Mouse (Mus musculus): ENCODE measurements around the gene Gm45021. TPM values are rescaled to one million over a fixed set of nuclear protein-coding genes. Genes with fewer than 3 reads are reported as not detected.
"Not testable (repeated sequence)": the region's sequence is repeated elsewhere in the genome, so short reads cannot be mapped to it uniquely, and the experiment has no call there.

Gm45021 gene
- polyA plus RNA-seq, 1 experiment from 2014 or later: not detected

DNA sequence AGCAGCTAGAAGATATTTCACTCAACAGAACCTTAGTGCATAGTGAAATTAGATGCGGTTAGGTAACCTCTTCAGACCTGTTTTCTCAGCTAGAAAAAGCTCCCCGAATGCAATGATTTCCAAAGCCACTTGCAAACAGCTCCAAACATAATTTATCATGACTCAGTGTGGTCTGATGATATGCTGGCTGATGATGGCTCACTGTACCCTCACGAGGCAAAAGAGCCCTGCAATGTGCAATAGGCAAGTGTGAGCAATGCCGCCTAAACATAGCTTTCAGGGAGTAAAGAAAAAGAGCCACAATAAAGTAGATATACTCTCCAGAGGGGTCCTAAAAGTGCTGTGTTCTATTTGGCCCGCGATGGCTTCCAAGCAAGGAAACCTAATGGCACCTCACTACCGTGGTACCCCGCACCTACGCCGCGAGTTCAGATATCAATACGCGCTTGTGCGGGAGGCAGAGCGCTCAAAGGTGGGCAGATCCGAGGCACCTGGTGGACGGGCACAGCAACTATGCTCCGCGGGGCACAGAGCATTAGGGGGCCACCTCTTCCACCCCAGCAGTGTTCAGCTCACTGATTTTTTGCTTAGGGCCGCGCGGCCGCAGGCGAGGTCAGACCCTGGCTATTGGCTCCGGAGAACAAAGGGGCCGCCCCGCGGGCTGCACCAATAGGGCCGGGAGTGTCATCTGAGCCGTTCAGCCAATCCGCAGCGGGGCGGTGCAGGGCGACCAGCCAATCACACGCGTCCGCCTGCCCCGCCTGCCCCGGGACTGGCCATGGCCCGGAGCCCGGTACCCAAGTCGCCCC lies 12.1 kb downstream of the Gm45021 start, which contains the start of gene Zfp775:
Gene Zfp775 (plus strand): TSS at position 793 of the 809 bp plus-strand sequence.
- WGBS: 4% methylated on average over 42 of the region's 42 CpGs
- Histone ChIP-seq H3K4me1 (replicated peaks; ENCODE audit: control insufficient read depth, insufficient read depth, low read length) (peaks cover 17% of the 10 kb centered on the region), H3K27ac (ENCODE audit: low read length) (peak within 1 kb of the TSS; percentile 88), H3K36me3 (ENCODE audit: control insufficient read depth, insufficient read depth) (peaks cover 19% of the 10 kb centered on the region), H3K27me3 (replicated peaks; ENCODE audit: control insufficient read depth, insufficient read depth, low read length) (no peaks in the 10 kb centered on the region), H3K4me3 (replicated peaks; ENCODE audit: low read length) (peak within 1 kb of the TSS; percentile 83), H3K9ac (replicated peaks; ENCODE audit: low read depth, low read length) (peak within 1 kb of the TSS; percentile 88), H3K9me3 (ENCODE audit: control insufficient read depth, low read length) (peaks cover 16% of the 10 kb centered on the region), H3K4me2 (ENCODE audit: low read length) (peak within 1 kb of the TSS; percentile 67)
- ATAC-seq: peak; percentile 99

DNA sequence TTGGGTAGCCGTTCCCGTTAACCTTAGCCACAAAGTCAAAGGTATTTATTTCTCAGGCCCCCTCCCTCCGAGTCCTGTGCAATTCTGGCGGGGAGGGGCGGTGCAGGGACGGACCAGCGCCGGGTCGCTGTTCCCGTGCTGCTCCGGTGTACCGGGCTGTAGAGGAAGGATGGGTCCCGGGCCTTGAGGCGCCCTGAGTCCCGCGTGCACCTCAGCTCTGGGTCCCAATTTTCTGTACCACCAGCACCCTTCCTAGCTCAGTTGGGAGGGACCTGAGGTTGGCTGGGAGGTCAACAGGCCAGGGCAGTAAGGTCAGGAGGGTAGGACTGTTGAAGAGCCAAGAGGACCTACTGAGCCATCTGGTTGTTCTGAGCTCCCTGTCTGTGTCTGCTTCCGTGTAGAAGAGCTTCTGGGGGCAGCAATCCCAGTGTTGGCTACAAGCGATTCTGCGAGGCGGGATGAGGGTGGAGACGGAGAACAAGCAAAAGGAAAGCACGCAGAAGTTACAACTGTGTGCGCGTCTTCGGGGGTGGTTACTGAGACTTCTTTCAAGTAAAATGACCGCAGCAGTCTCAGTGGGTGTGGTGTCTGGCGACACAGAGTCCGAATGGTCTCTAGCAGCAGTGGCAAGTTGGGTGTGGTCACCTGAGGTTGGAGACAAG lies 12.8 kb downstream of the Gm45021 start:
- Histone ChIP-seq H3K4me1 (replicated peaks; ENCODE audit: control insufficient read depth, insufficient read depth, low read length) (peaks cover 17% of the 10 kb centered on the region), H3K36me3 (ENCODE audit: control insufficient read depth, insufficient read depth) (peaks cover 11% of the 10 kb centered on the region), H3K9ac (replicated peaks; ENCODE audit: low read depth, low read length) (peak overlapping the region; percentile 88), H3K4me3 (replicated peaks; ENCODE audit: low read length) (peak overlapping the region; percentile 83), H3K9me3 (ENCODE audit: control insufficient read depth, low read length) (peaks cover 8% of the 10 kb centered on the region), H3K27me3 (replicated peaks; ENCODE audit: control insufficient read depth, insufficient read depth, low read length) (no peaks in the 10 kb centered on the region), H3K4me2 (ENCODE audit: low read length) (peak overlapping the region; percentile 67), H3K27ac (ENCODE audit: low read length) (peak overlapping the region; percentile 81)
- peak; percentile 79 for ATAC-seq
- WGBS: under 1% methylated on average over 28 of the region's 28 CpGs

- Histone ChIP-seq H3K27me3 (replicated peaks; ENCODE audit: control insufficient read depth, insufficient read depth, low read length) (no peaks in the 10 kb centered on the region), H3K4me3 (replicated peaks; ENCODE audit: low read length) (no peak overlapping the region), H3K27ac (ENCODE audit: low read length) (no peak overlapping the region), H3K9me3 (ENCODE audit: control insufficient read depth, low read length) (no peaks in the 10 kb centered on the region), H3K4me2 (ENCODE audit: low read length) (no peak overlapping the region), H3K9ac (replicated peaks; ENCODE audit: low read depth, low read length) (no peak overlapping the region), H3K36me3 (ENCODE audit: control insufficient read depth, insufficient read depth) (no peaks in the 10 kb centered on the region), H3K4me1 (replicated peaks; ENCODE audit: control insufficient read depth, insufficient read depth, low read length) (peaks cover 1% of the 10 kb centered on the region; the same call in 1 of the 2 replicates)
- WGBS: 52% methylated on average over 2 of the region's 2 CpGs
- ATAC-seq: no peak
These were observed 18.7 kb downstream of the Gm45021 start for GRCm38 (mm10) chr6:48608124-48608523.

- Histone ChIP-seq H3K4me3 (replicated peaks; ENCODE audit: low read length) (no peak overlapping the region), H3K9ac (replicated peaks; ENCODE audit: low read depth, low read length) (no peak overlapping the region), H3K4me2 (ENCODE audit: low read length) (no peak overlapping the region), H3K27me3 (replicated peaks; ENCODE audit: control insufficient read depth, insufficient read depth, low read length) (no peaks in the 10 kb centered on the region), H3K36me3 (ENCODE audit: control insufficient read depth, insufficient read depth) (peaks cover 5% of the 10 kb centered on the region), H3K27ac (ENCODE audit: low read length) (no peak overlapping the region), H3K9me3 (ENCODE audit: control insufficient read depth, low read length) (no peaks in the 10 kb centered on the region), H3K4me1 (replicated peaks; ENCODE audit: control insufficient read depth, insufficient read depth, low read length) (no peaks in the 10 kb centered on the region)
- no peak for ATAC-seq
- 65% methylated on average over 7 of the region's 7 CpGs for WGBS
These were observed 20.1 kb downstream of the Gm45021 start for GRCm38 (mm10) chr6:48609512-48609911.

DNA sequence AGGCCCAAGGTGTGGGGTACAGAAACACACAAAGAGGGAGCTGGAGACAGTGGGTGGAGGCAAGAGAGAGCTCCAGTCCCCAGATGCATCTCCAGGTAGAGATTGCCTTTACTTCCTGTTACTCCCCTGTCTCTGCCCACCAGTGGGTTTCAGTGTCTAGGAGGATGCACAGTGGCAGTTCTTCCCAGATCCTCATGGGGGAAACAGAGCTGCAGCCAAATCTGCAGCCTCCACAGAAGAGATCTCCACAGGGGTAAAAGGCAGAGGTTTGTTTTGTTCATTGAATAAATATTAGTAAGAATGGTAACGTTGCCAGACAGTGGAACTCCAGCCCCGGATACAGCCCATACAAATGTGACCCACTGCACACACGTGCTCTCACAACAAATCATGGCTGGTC lies 21.2 kb downstream of the Gm45021 start:
- no peak for ATAC-seq
- Histone ChIP-seq H3K36me3 (ENCODE audit: control insufficient read depth, insufficient read depth) (peaks cover 12% of the 10 kb centered on the region), H3K9me3 (ENCODE audit: control insufficient read depth, low read length) (no peaks in the 10 kb centered on the region), H3K4me3 (replicated peaks; ENCODE audit: low read length) (no peak overlapping the region), H3K9ac (replicated peaks; ENCODE audit: low read depth, low read length) (no peak overlapping the region), H3K27me3 (replicated peaks; ENCODE audit: control insufficient read depth, insufficient read depth, low read length) (no peaks in the 10 kb centered on the region), H3K27ac (ENCODE audit: low read length) (no peak overlapping the region), H3K4me2 (ENCODE audit: low read length) (no peak overlapping the region), H3K4me1 (replicated peaks; ENCODE audit: control insufficient read depth, insufficient read depth, low read length) (no peaks in the 10 kb centered on the region)
- WGBS: 77% methylated on average over 3 of the region's 3 CpGs

GRCm38 (mm10) chr6:48613464-48613863 lies 24.1 kb downstream of the Gm45021 start:
- Histone ChIP-seq H3K9ac (replicated peaks; ENCODE audit: low read depth, low read length) (no peak overlapping the region), H3K36me3 (ENCODE audit: control insufficient read depth, insufficient read depth) (peaks cover 12% of the 10 kb centered on the region), H3K27me3 (replicated peaks; ENCODE audit: control insufficient read depth, insufficient read depth, low read length) (no peaks in the 10 kb centered on the region), H3K4me3 (replicated peaks; ENCODE audit: low read length) (no peak overlapping the region), H3K9me3 (ENCODE audit: control insufficient read depth, low read length) (no peaks in the 10 kb centered on the region), H3K4me1 (replicated peaks; ENCODE audit: control insufficient read depth, insufficient read depth, low read length) (no peaks in the 10 kb centered on the region), H3K4me2 (ENCODE audit: low read length) (no peak overlapping the region), H3K27ac (ENCODE audit: low read length) (no peak overlapping the region)
- WGBS: 92% methylated on average over 4 of the region's 4 CpGs
- ATAC-seq: no peak

GRCm38 (mm10) chr6:48614756-48615155 lies 25.3 kb downstream of the Gm45021 start:
- peaks cover 16% of the 10 kb centered on the region for H3K36me3 ChIP-seq (ENCODE audit: control insufficient read depth, insufficient read depth)
- H3K27me3 ChIP-seq (replicated peaks; ENCODE audit: control insufficient read depth, insufficient read depth, low read length): no peaks in the 10 kb centered on the region
- no peak overlapping the region for H3K4me2 ChIP-seq (ENCODE audit: low read length)
- WGBS: 94% methylated on average over 5 of the region's 5 CpGs
- no peak overlapping the region for H3K4me3 ChIP-seq (replicated peaks; ENCODE audit: low read length)
- H3K9ac ChIP-seq (replicated peaks; ENCODE audit: low read depth, low read length): no peak overlapping the region
- H3K9me3 ChIP-seq (ENCODE audit: control insufficient read depth, low read length): no peaks in the 10 kb centered on the region
- no peak overlapping the region for H3K27ac ChIP-seq (ENCODE audit: low read length)
- H3K4me1 ChIP-seq (replicated peaks; ENCODE audit: control insufficient read depth, insufficient read depth, low read length): no peaks in the 10 kb centered on the region
- no peak for ATAC-seq

GRCm38 (mm10) chr6:48620031-48620430 lies 30.6 kb downstream of the Gm45021 start:
- H3K4me3 ChIP-seq (replicated peaks; ENCODE audit: low read length): no peak overlapping the region
- no peak for ATAC-seq
- H3K4me2 ChIP-seq (ENCODE audit: low read length): no peak overlapping the region
- H3K4me1 ChIP-seq (replicated peaks; ENCODE audit: control insufficient read depth, insufficient read depth, low read length): no peaks in the 10 kb centered on the region
- H3K27ac ChIP-seq (ENCODE audit: low read length): no peak overlapping the region
- H3K27me3 ChIP-seq (replicated peaks; ENCODE audit: control insufficient read depth, insufficient read depth, low read length): no peaks in the 10 kb centered on the region
- H3K36me3 ChIP-seq (ENCODE audit: control insufficient read depth, insufficient read depth): peaks cover 16% of the 10 kb centered on the region
- no peak overlapping the region for H3K9ac ChIP-seq (replicated peaks; ENCODE audit: low read depth, low read length)
- WGBS: 95% methylated on average over 30 of the region's 30 CpGs
- H3K9me3 ChIP-seq (ENCODE audit: control insufficient read depth, low read length): no peaks in the 10 kb centered on the region

- WGBS: 85% methylated on average over 8 of the region's 8 CpGs
- not testable (repeated sequence) for H3K4me1 ChIP-seq (replicated peaks; ENCODE audit: control insufficient read depth, insufficient read depth, low read length); H3K27ac ChIP-seq (ENCODE audit: low read length); H3K4me2 ChIP-seq (ENCODE audit: low read length); H3K9me3 ChIP-seq (ENCODE audit: control insufficient read depth, low read length); ATAC-seq; H3K9ac ChIP-seq (replicated peaks; ENCODE audit: low read depth, low read length); H3K4me3 ChIP-seq (replicated peaks; ENCODE audit: low read length); H3K27me3 ChIP-seq (replicated peaks; ENCODE audit: control insufficient read depth, insufficient read depth, low read length)
- H3K36me3 ChIP-seq (ENCODE audit: control insufficient read depth, insufficient read depth): peaks cover 14% of the 10 kb centered on the region
These were observed 32.9 kb downstream of the Gm45021 start for GRCm38 (mm10) chr6:48622186-48622843.

Data from forebrain, embryonic 16.5 days (tissue).